Mouse (Mus musculus): ENCODE results near the gene Slc22a21.

GRCm38 (mm10) chr11:54028044-54028951, 48.2 kb upstream of the Slc22a21 start, which contains the start of gene Slc22a4:
- TF ChIP-seq CTCF (conservative IDR thresholded peaks at IDR 0.05; ENCODE audit: low read length) (no peak), NANOG (IDR thresholded peaks at IDR 0.05; ENCODE audit: borderline replicate concordance, low read length) (no peak)
